Mouse (Mus musculus) olfactory bulb, adult 2 months (tissue): ENCODE data around the gene Angptl8. TPM values are rescaled to one million over a fixed set of nuclear protein-coding genes. Genes with fewer than 3 reads are reported as not detected.

Source experiments
- H3K27ac ChIP-seq: fragments of 200-500 bp; 2 replicates; pipeline ENCODE4 v1.5.1; 2012; ENCODE audit warnings: low read depth, low read length; ENCODE audit not compliant: insufficient read depth
- H3K4me1 ChIP-seq: fragments of 200-500 bp; 2 replicates; pipeline ENCODE4 v1.6.1; 2012; ENCODE audit warnings: low read length; ENCODE audit not compliant: control insufficient read depth, insufficient read depth
- H3K4me3 ChIP-seq: fragments of 200-500 bp; 2 replicates; pipeline ENCODE4 v1.5.1; 2012; ENCODE audit warnings: mild to moderate bottlenecking, low read depth, low read length, moderate library complexity; ENCODE audit not compliant: insufficient read depth
- CTCF ChIP-seq: fragments of 200-500 bp; IDR thresholded peaks from 2 replicates; pipeline ENCODE4 v1.5.1; 2012; ENCODE audit warnings: low read depth, mild to moderate bottlenecking, low read length, moderate library complexity; ENCODE audit not compliant: insufficient read depth
- POLR2A ChIP-seq: fragments of 200-500 bp; IDR thresholded peaks from 2 replicates; pipeline ENCODE4 v1.6.1; 2012; ENCODE audit warnings: mild to moderate bottlenecking, low read depth, low read length, moderate library complexity; ENCODE audit not compliant: insufficient read depth
- WGBS: fragments of 180-500 bp; shearing (Covaris S2); methylation state at CpG from one replicate; pipeline ENCODE4 v1.1.7; 2018; 5-methylcytosine and 5-hydroxymethylcytosine counted together
- polyA plus RNA-seq: library from polyadenylated mRNA; stranded (reverse); fragments of >200 nt; gene quantifications from 2 replicates; pipeline ENCODE4 v1.2.4, GENCODE M21; 2012; ENCODE audit warnings: low replicate concordance; ENCODE audit not compliant: missing spikeins, insufficient read depth, insufficient read length

Angptl8 gene
- polyA plus RNA-seq, 1 experiment = not detected

DNA sequence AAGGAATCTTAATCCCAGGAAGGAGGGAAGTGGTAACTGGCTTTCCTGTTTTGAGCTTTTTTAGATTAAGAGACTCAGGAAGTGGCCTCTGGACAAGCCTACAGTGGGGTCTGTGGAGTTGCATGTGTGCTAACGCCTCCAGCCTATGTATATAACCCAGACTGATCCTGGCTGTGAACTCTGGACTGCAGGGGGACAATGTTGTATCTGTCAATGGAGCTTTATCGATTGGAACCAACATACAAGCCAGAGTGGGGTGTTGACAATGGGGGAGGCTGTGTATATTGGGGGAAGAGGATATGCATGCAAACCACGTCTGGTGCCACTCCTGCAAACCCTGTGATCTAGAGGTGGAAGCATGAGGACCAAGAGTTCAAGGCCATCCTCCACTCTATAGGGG, 28.9 kb upstream of the Angptl8 start:
- WGBS = 61% methylated on average over 3 of the region's 3 CpGs
- H3K27ac ChIP-seq = no peak overlapping the region
- TF ChIP-seq POLR2A = no peak
- TF ChIP-seq CTCF = no peak
- no peak overlapping the region for H3K4me3 ChIP-seq
- H3K4me1 ChIP-seq = peaks cover 32% of the 10 kb centered on the region

- Histone ChIP-seq H3K27ac (peak overlapping the region; percentile 41; the same call in 1 of the 2 replicates), H3K4me3 (no peak overlapping the region), H3K4me1 (peaks cover 32% of the 10 kb centered on the region)
- 41% methylated on average over 11 of the region's 11 CpGs for WGBS
- TF ChIP-seq POLR2A (no peak), CTCF (no peak)
These were observed 28.3 kb upstream of the Angptl8 start for GRCm38 (mm10) chr9:21806976-21807375.

GRCm38 (mm10) chr9:21808561-21808960, 26.7 kb upstream of the Angptl8 start:
- TF ChIP-seq POLR2A = no peak
- no peak for TF ChIP-seq CTCF
- no peak overlapping the region for H3K4me3 ChIP-seq
- peaks cover 31% of the 10 kb centered on the region for H3K4me1 ChIP-seq
- H3K27ac ChIP-seq = no peak overlapping the region
- 69% methylated on average over 3 of the region's 3 CpGs for WGBS

GRCm38 (mm10) chr9:21811170-21811569, 24.1 kb upstream of the Angptl8 start:
- no peak overlapping the region for H3K4me3 ChIP-seq
- WGBS = 89% methylated on average over 5 of the region's 5 CpGs
- TF ChIP-seq CTCF (no peak), POLR2A (no peak)
- H3K27ac ChIP-seq = no peak overlapping the region
- peaks cover 13% of the 10 kb centered on the region for H3K4me1 ChIP-seq

- 68% methylated on average over 9 of the region's 9 CpGs for WGBS
- no peak overlapping the region for H3K27ac ChIP-seq
- TF ChIP-seq CTCF (no peak), POLR2A (no peak)
- H3K4me3 ChIP-seq = no peak overlapping the region
- 0 out of 2 replicates have a peak, but pooled peaks cover 3% of the 10 kb centered on the region for H3K4me1 ChIP-seq
These were observed 18.5 kb upstream of the Angptl8 start for GRCm38 (mm10) chr9:21816716-21817305.

DNA sequence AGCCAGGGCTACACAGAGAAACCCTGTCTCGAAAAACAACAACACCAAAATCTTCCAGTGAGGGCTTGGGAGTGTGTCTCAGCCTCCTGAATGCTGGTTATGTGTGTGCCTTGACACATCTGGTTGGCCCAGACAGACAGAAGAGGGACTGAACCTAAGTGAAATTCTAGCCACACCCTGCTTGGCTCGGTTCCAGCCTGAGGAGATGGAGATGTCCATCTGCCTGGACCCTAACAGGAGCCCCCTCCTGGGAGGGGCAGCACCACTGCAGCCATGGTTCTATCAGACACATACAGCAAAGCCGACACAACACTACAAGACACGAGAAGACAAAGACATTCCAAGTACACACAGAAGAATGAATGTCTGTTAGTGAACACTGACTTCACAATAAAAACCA, 17.2 kb upstream of the Angptl8 start:
- WGBS = 86% methylated on average over 4 of the region's 4 CpGs
- H3K27ac ChIP-seq = no peak overlapping the region
- TF ChIP-seq CTCF (no peak), POLR2A (no peak)
- 0 out of 2 replicates have a peak, but pooled peaks cover 3% of the 10 kb centered on the region for H3K4me1 ChIP-seq
- H3K4me3 ChIP-seq = no peak overlapping the region

- Histone ChIP-seq H3K27ac (no peak overlapping the region), H3K4me3 (no peak overlapping the region), H3K4me1 (0 out of 2 replicates have a peak, but pooled peaks cover 3% of the 10 kb centered on the region)
- TF ChIP-seq POLR2A = no peak
- no peak for TF ChIP-seq CTCF
- 89% methylated on average over 6 of the region's 6 CpGs for WGBS
These were observed 16.7 kb upstream of the Angptl8 start for GRCm38 (mm10) chr9:21818561-21818960.

DNA sequence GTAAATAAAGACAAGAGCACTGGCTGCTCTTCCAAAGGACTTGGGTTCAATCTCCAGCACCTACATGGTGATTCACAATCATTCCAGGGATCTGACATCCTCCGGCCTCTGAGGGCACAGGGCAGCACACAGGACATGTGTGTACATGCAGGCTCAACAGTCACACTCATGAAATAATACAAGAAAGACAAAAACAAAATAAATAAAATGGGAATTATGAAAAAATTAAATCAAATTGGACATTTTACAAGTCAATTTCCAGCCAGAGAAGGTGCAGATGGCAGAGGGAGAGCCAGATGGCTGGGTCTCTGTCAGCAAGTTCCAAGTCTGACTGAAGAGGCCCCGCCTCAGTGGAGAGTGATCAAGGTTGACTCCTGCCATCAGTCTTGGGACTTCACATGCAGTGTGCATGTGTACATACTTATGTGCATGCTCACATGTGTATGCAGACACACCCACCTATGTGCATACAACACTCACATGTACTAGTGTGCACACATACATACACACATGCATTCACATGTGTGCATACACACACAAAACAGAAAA, 16.1 kb upstream of the Angptl8 start:
- no peak overlapping the region for H3K4me3 ChIP-seq
- 96% methylated on average over 2 of the region's 2 CpGs for WGBS
- H3K4me1 ChIP-seq = 0 out of 2 replicates have a peak, but pooled peaks cover 3% of the 10 kb centered on the region
- no peak for TF ChIP-seq POLR2A
- TF ChIP-seq CTCF = no peak
- no peak overlapping the region for H3K27ac ChIP-seq

- TF ChIP-seq POLR2A (no peak), CTCF (no peak)
- Histone ChIP-seq H3K4me1 (peaks cover 3% of the 10 kb centered on the region; the same call in 1 of the 2 replicates), H3K27ac (no peak overlapping the region), H3K4me3 (no peak overlapping the region)
- 80% methylated on average over 12 of the region's 12 CpGs for WGBS
These were observed 15.1 kb upstream of the Angptl8 start for GRCm38 (mm10) chr9:21820183-21820582.
